In genomic region chr1:165468971-165469370, GRCm38 (mm10) we compare ENCODE assay signal across 30 mouse cellular contexts. TPM values are rescaled to one million over a fixed set of nuclear protein-coding genes. Genes with fewer than 3 reads are reported as not detected.
DNase-seq lines count a peak whose midpoint lies in the region; ATAC-seq and TF ChIP-seq lines count a peak whose summit lies in the region.
"Had no signal": no experiment of that assay in that cellular context is flagged by ENCODE, and none has a peak within 500 bp of the region (broad histone marks: within the 10 kb centered on the region; RNA-seq: fewer than 3 reads in every experiment).

No protein-coding gene starts in this region.

- 0 out of 2 replicates have a peak, but pooled peaks cover 7% of the 10 kb centered on the region for H3K4me1 ChIP-seq in kidney, embryonic 16.5 days (ENCODE audit: insufficient read depth, low read length)
- H3K4me1 ChIP-seq in liver, embryonic 14.5 days (replicated peaks; ENCODE audit: control insufficient read depth in 2 of 2, insufficient read depth in 2 of 2, low read length in 1 of 2) = peaks cover 2 to 6% of the 10 kb centered on the region in 2 experiments; a peak in 1 of 4 replicates
- H3K4me1 ChIP-seq: embryonic facial prominence, embryonic 10.5 days; embryonic facial prominence, embryonic 13.5 days; forebrain, embryonic 12.5 days; forebrain, embryonic 15.5 days; hindbrain, embryonic 12.5 days; hindbrain, embryonic 15.5 days had no signal

- H3K27me3 ChIP-seq in kidney, embryonic 16.5 days (ENCODE audit: insufficient read depth, low read length) = no peaks in the 10 kb centered on the region
- no peaks in the 10 kb centered on the region for H3K27me3 ChIP-seq in liver, embryonic 14.5 days (ENCODE audit: control insufficient read depth, insufficient read depth, low read length)
- H3K27me3 ChIP-seq: embryonic facial prominence, embryonic 13.5 days; forebrain, embryonic 12.5 days; forebrain, embryonic 15.5 days; hindbrain, embryonic 12.5 days; hindbrain, embryonic 15.5 days had no signal

- no peak overlapping the region for H3K4me3 ChIP-seq in kidney, embryonic 16.5 days (ENCODE audit: low read length)
- no peak overlapping the region for H3K4me3 ChIP-seq in liver, embryonic 14.5 days (ENCODE audit: insufficient read depth in 1 of 2, low read depth in 2 of 2, low read length in 2 of 2)
- H3K4me3 ChIP-seq: embryonic facial prominence, embryonic 10.5 days; embryonic facial prominence, embryonic 13.5 days; erythroblast, embryonic 14.5 days; forebrain, embryonic 12.5 days; forebrain, embryonic 15.5 days; hindbrain, embryonic 12.5 days; hindbrain, embryonic 15.5 days had no signal

- no peaks in the 10 kb centered on the region for H3K9me3 ChIP-seq in kidney, embryonic 16.5 days (ENCODE audit: low read length)
- no peaks in the 10 kb centered on the region for H3K9me3 ChIP-seq in liver, embryonic 14.5 days (ENCODE audit: control insufficient read depth, low read length)
- H3K9me3 ChIP-seq: embryonic facial prominence, embryonic 10.5 days; embryonic facial prominence, embryonic 13.5 days; forebrain, embryonic 12.5 days; forebrain, embryonic 15.5 days; hindbrain, embryonic 12.5 days; hindbrain, embryonic 15.5 days had no signal

- TF ChIP-seq EP300 in liver, embryonic 14.5 days (IDR thresholded peaks at IDR 0.05; ENCODE audit: low read depth) = no peak

- H3K27ac ChIP-seq in kidney, embryonic 16.5 days (ENCODE audit: low read length) = peak overlapping the region; percentile 82; the same call in 1 of the 2 replicates
- no peak overlapping the region for H3K27ac ChIP-seq in liver, embryonic 14.5 days
- H3K27ac ChIP-seq: embryonic facial prominence, embryonic 10.5 days; embryonic facial prominence, embryonic 13.5 days; forebrain, embryonic 12.5 days; forebrain, embryonic 15.5 days; hindbrain, embryonic 12.5 days; hindbrain, embryonic 15.5 days had no signal

- no peak for TF ChIP-seq CTCF in liver, embryonic 14.5 days (IDR thresholded peaks at IDR 0.05; ENCODE audit: low read depth)

- no peaks in the 10 kb centered on the region for H3K36me3 ChIP-seq in kidney, embryonic 16.5 days (ENCODE audit: insufficient read depth, low read length)
- no peaks in the 10 kb centered on the region for H3K36me3 ChIP-seq in liver, embryonic 14.5 days (replicated peaks; ENCODE audit: control insufficient read depth, insufficient read depth, low read depth)
- H3K36me3 ChIP-seq: embryonic facial prominence, embryonic 10.5 days; embryonic facial prominence, embryonic 13.5 days; forebrain, embryonic 12.5 days; forebrain, embryonic 15.5 days; hindbrain, embryonic 12.5 days; hindbrain, embryonic 15.5 days had no signal

- no peak for ATAC-seq in kidney, embryonic 16.5 days (ENCODE audit: low FRiP score, low TSS enrichment)
- no peak for ATAC-seq in liver, embryonic 14.5 days (ENCODE audit: insufficient read depth)
- ATAC-seq: CD4-positive, CD25-positive, alpha-beta regulatory T cell, adult 4 months; forebrain, embryonic 15.5 days had no signal

- no peak overlapping the region for H3K9ac ChIP-seq in kidney, embryonic 16.5 days (replicated peaks; ENCODE audit: low read length)
- no peak overlapping the region for H3K9ac ChIP-seq in liver, embryonic 14.5 days (replicated peaks)
- H3K9ac ChIP-seq: embryonic facial prominence, embryonic 13.5 days; forebrain, embryonic 12.5 days; forebrain, embryonic 15.5 days; hindbrain, embryonic 12.5 days; hindbrain, embryonic 15.5 days had no signal

- peak; percentile 69 for DNase-seq in kidney, adult 9 months
- no peak for DNase-seq in kidney, postnatal 4 days
- no peak for DNase-seq in kidney, postnatal 10 days
- no peak for DNase-seq in liver, embryonic 14.5 days (ENCODE audit: low read depth in 3 of 3, low spot score in 3 of 3)
- DNase-seq in liver = no peak
- no peak for DNase-seq in adrenal gland, postnatal 10 days
- DNase-seq: adrenal gland, adult 2 months; adrenal gland, postnatal 25 days; cerebellum, adult 11-12 months; cerebellum, adult 8-10 months; cerebellum, postnatal 10 days; cerebellum, postnatal 36 days; embryo, embryonic 11 days; gastrocnemius, postnatal 10 days; heart, adult 11 months had no signal

- H3K4me2 ChIP-seq in kidney, embryonic 16.5 days (replicated peaks; ENCODE audit: low read depth, low read length) = peak overlapping the region; percentile 34
- H3K4me2 ChIP-seq in liver, embryonic 14.5 days (ENCODE audit: low read depth) = peak overlapping the region; percentile 17
- H3K4me2 ChIP-seq: embryonic facial prominence, embryonic 13.5 days; forebrain, embryonic 12.5 days; forebrain, embryonic 15.5 days; heart, embryonic 11.5 days; hindbrain, embryonic 12.5 days; hindbrain, embryonic 15.5 days had no signal

RNA-seq across cellular contexts. Expression of gene Mpc2, which starts 8.5 kb away (rescaled TPM):
- 309 and 320 TPM in 2 replicates for polyA plus RNA-seq in kidney, embryonic 16.5 days (2015; fragmentation: Nextera tagmentation; extraction: Ambion mirVana)
- polyA plus RNA-seq in liver, embryonic 14.5 days (2012; rRNA removed) = 46.7 and 65.2 TPM in 2 replicates
- 270 and 275 TPM in 2 replicates for polyA plus RNA-seq in liver, embryonic 14.5 days (2014; fragmentation: Nextera tagmentation; extraction: Ambion mirVana)
- total RNA-seq in adrenal gland, postnatal 10 days (2021) = 100 to 1,000 TPM; 381 to 397 TPM

RNA-seq across cellular contexts. Expression of gene Dcaf6, which starts 8.7 kb away (rescaled TPM):
- polyA plus RNA-seq in kidney, embryonic 16.5 days (2015; fragmentation: Nextera tagmentation; extraction: Ambion mirVana) = 19.4 and 21.1 TPM in 2 replicates
- polyA plus RNA-seq in liver, embryonic 14.5 days (2012; rRNA removed) = 14.6 and 20.6 TPM in 2 replicates
- 13.5 and 15.2 TPM in 2 replicates for polyA plus RNA-seq in liver, embryonic 14.5 days (2014; fragmentation: Nextera tagmentation; extraction: Ambion mirVana)
- 10 to 100 TPM; 50.5 to 57.9 TPM for total RNA-seq in adrenal gland, postnatal 10 days (2021)

RNA-seq across cellular contexts. Expression of gene Adcy10, which starts 16.0 kb away (rescaled TPM):
- 0.06 and 0.39 TPM in 2 replicates for polyA plus RNA-seq in kidney, embryonic 16.5 days (2015; fragmentation: Nextera tagmentation; extraction: Ambion mirVana)
- 0.01 and 0.08 TPM in 2 replicates for polyA plus RNA-seq in liver, embryonic 14.5 days (2012; rRNA removed)
- 0.21 TPM in 1 of 2 replicates, not detected in the other for polyA plus RNA-seq in liver, embryonic 14.5 days (2014; fragmentation: Nextera tagmentation; extraction: Ambion mirVana)
- total RNA-seq in adrenal gland, postnatal 10 days (2021) = under 1 TPM; 0.27 to 0.69 TPM
- total RNA-seq: heart, adult 8-10 months; hematopoietic stem cell, adult 5-6 weeks; MEL had no signal
- polyA plus RNA-seq: C2C12; embryonic facial prominence, embryonic 10.5 days; erythroblast, embryonic 14.5 days; heart, embryonic 11.5 days; heart, postnatal 0 days had no signal
